Mouse (Mus musculus) ES-E14 (cell line): ENCODE measurements around the gene Lrrc18. TPM values are rescaled to one million over a fixed set of nuclear protein-coding genes. Genes with fewer than 3 reads are reported as not detected.

Source experiments
- DNase-seq: peaks from one replicate; pipeline ENCODE4 v3.0.0-alpha.2; 2013; ENCODE audit warnings: low read depth, low spot score
- H3K27ac ChIP-seq: 2 replicates; pipeline ENCODE4 v1.5.1; 2012; ENCODE audit warnings: low read depth, mild to moderate bottlenecking, low read length, moderate library complexity, mixed read lengths; ENCODE audit not compliant: poor library complexity, insufficient read depth, severe bottlenecking
- H3K36me3 ChIP-seq: 2 replicates; pipeline ENCODE4 v1.6.1; 2012; ENCODE audit warnings: mild to moderate bottlenecking, low read length, moderate library complexity, mixed read lengths; ENCODE audit not compliant: control insufficient read depth, poor library complexity, insufficient read depth, severe bottlenecking
- H3K4me1 ChIP-seq, 2 experiments: fragments of 150-350 bp in 1 of 2; sonication (generic) in 1 of 2; 2 replicates each; pipeline ENCODE4 v1.6.1; 2012; ENCODE audit warnings: low read length in 2 of 2, mild to moderate bottlenecking in 1 of 2, mixed read lengths in 1 of 2; ENCODE audit not compliant: control insufficient read depth in 2 of 2, insufficient read depth in 2 of 2, poor library complexity in 1 of 2
- H3K4me3 ChIP-seq, 2 experiments: fragments of 150-350 bp in 1 of 2; sonication (generic) in 1 of 2; 2 replicates each; pipeline ENCODE4 v1.5.1; 2012; ENCODE audit warnings: low read length in 2 of 2, low read depth in 1 of 2, mild to moderate bottlenecking in 1 of 2, mixed read lengths in 1 of 2; ENCODE audit not compliant: insufficient read depth in 1 of 2, poor library complexity in 1 of 2, severe bottlenecking in 1 of 2
- H3K9ac ChIP-seq: 2 replicates; pipeline ENCODE4 v1.6.1; 2012; ENCODE audit warnings: low read depth, mild to moderate bottlenecking, low read length, mixed read lengths; ENCODE audit not compliant: poor library complexity, insufficient read depth, severe bottlenecking
- H3K9me3 ChIP-seq: fragments of 150-350 bp; sonication (generic); 2 replicates; pipeline ENCODE4 v1.6.1; 2012; ENCODE audit warnings: low read depth, mild to moderate bottlenecking, low read length; ENCODE audit not compliant: control insufficient read depth, insufficient read depth
- CHD2 ChIP-seq: IDR thresholded peaks from 2 replicates; pipeline ENCODE4 v1.6.1; 2014; ENCODE audit warnings: mild to moderate bottlenecking, low read depth, low read length, inconsistent platforms
- HCFC1 ChIP-seq: IDR thresholded peaks from 2 replicates; pipeline ENCODE4 v1.6.1; 2012; ENCODE audit warnings: low read length, inconsistent platforms, borderline replicate concordance; ENCODE audit not compliant: insufficient read depth
- MAFK ChIP-seq: IDR thresholded peaks from 2 replicates; pipeline ENCODE4 v1.6.1; 2014; ENCODE audit warnings: mild to moderate bottlenecking, low read depth, low read length, inconsistent platforms; ENCODE audit not compliant: insufficient read depth
- ZC3H11A ChIP-seq: IDR thresholded peaks from 2 replicates; pipeline ENCODE4 v1.6.1; 2012; ENCODE audit warnings: low read depth, mild to moderate bottlenecking, inconsistent platforms, low read length, borderline replicate concordance
- ZNF384 ChIP-seq: IDR thresholded peaks from 2 replicates; pipeline ENCODE4 v1.6.1; 2012; ENCODE audit warnings: low read depth, low read length, inconsistent platforms
- in situ Hi-C, 2 experiments: fragments of 600-800 bp; cut with MboI; formaldehyde crosslinking; loops; one replicate each; pipeline ENCODE4 v1.15.1; 2025; ENCODE audit warnings: low sequenced_read_pairs in 2 of 2, inconsistent platforms in 1 of 2; ENCODE audit not compliant: unreplicated experiment in 2 of 2
- total RNA-seq: library from RNA; depleted of rRNA; stranded (reverse); fragments of 300-350 nt; gene quantifications from 2 replicates; pipeline ENCODE4 v1.2.3, GENCODE M21; 2012

Gene Lrrc18
- total RNA-seq, 1 experiment: not detected

DNA sequence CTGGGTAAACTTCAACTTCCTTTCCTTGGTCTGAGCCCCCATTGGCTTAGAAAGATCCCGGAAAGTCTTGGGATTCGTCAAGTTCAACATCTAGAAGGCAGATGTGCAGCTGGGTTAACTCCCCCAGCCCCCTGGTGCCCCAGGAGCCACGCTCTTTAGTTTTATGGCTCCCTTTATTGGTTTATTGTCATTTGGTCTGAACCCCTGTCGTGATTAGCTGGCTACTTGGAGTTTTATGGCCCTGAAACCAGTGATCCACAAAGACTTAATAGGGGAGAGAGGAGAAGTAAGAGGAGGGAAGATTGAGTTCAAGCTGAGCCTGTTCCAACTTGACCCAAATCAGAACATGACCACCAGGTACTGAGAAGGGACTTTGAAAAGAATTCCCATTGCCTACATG lies 4.5 kb upstream of the Lrrc18 start:
- H3K27ac ChIP-seq: no peak overlapping the region
- no peak for DNase-seq
- no peaks in the 10 kb centered on the region for H3K9me3 ChIP-seq
- no peak overlapping the region for H3K4me3 ChIP-seq
- H3K9ac ChIP-seq: no peak overlapping the region
- H3K4me1 ChIP-seq: no peaks in the 10 kb centered on the region
- TF ChIP-seq ZC3H11A: no peak
- no peak for TF ChIP-seq MAFK
- TF ChIP-seq HCFC1: no peak
- TF ChIP-seq ZNF384: no peak
- TF ChIP-seq CHD2: no peak
- in situ Hi-C loops: no loop called here
- H3K36me3 ChIP-seq: no peaks in the 10 kb centered on the region

DNA sequence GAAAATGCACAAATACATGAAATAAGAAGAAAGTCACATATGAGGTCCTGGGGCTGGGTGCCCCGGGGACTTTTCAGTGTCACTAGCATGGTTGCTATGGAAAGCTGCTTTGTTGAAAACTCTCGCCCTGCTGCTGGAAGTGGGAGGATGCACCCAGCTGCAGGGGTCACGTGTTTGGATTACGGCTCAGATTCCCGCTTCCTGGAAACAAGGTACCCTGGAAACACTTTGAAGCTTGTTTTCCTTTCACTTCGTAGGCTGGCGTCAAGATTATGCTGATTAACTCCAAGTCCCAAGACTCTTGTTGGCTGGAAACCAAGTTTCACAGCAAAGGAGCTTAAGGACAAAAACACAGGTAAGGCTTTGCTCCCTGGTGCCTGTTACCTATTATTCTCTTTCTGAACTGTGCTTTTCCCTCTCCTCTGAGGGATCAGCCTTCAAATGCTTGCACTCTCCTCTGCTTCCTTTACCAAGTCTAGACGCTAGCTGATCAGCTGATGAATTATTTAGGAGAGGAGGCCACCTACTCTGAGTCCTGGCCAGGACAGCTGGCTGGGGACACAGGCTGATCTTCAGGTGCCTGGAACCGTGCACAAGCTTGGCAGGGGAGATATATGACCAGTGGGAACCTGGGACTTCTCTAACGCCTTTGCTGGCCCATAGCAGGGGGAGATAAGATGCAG lies 3.9 kb downstream of the Lrrc18 start:
- Histone ChIP-seq H3K4me3 (no peak overlapping the region), H3K27ac (peak overlapping the region; percentile 94; the same call in 1 of the 2 replicates), H3K36me3 (no peaks in the 10 kb centered on the region), H3K9ac (peak overlapping the region; percentile 63), H3K4me1 (peaks cover 0 to 9% of the 10 kb centered on the region in 2 experiments; a peak in 1 of 4 replicates), H3K9me3 (no peaks in the 10 kb centered on the region)
- DNase-seq: peak; percentile 33
- TF ChIP-seq HCFC1: no peak
- TF ChIP-seq CHD2: no peak
- no peak for TF ChIP-seq ZNF384
- TF ChIP-seq ZC3H11A: no peak
- TF ChIP-seq MAFK: no peak
- in situ Hi-C loops: no loop called here

DNA sequence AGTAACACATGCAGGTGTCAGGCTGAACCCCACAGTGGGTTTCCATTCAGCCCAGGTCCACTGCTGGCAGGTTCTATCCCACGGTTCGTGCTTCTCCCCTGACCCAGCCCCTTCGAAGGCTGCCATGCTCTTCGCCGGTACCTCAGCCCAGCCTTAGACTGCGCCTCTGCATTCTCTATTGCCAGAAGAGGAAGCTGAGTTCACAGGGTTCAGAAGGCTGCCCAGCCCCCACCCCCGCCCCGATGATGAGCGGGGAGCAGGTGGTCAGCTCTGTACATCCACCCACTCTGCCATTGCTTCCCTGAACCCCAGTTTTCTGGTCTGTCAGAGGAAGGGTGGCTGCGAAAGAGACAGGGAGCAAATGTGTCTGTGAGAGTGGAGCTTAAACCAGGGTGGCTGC lies 8.3 kb downstream of the Lrrc18 start:
- Histone ChIP-seq H3K4me1 (peaks cover 0 to 15% of the 10 kb centered on the region in 2 experiments; a peak in 1 of 4 replicates), H3K36me3 (no peaks in the 10 kb centered on the region), H3K9ac (no peak overlapping the region), H3K9me3 (no peaks in the 10 kb centered on the region), H3K4me3 (no peak overlapping the region), H3K27ac (no peak overlapping the region)
- in situ Hi-C loops: no loop called here
- TF ChIP-seq ZNF384 (no peak), ZC3H11A (no peak), MAFK (no peak), CHD2 (no peak), HCFC1 (no peak)
- no peak for DNase-seq

DNA sequence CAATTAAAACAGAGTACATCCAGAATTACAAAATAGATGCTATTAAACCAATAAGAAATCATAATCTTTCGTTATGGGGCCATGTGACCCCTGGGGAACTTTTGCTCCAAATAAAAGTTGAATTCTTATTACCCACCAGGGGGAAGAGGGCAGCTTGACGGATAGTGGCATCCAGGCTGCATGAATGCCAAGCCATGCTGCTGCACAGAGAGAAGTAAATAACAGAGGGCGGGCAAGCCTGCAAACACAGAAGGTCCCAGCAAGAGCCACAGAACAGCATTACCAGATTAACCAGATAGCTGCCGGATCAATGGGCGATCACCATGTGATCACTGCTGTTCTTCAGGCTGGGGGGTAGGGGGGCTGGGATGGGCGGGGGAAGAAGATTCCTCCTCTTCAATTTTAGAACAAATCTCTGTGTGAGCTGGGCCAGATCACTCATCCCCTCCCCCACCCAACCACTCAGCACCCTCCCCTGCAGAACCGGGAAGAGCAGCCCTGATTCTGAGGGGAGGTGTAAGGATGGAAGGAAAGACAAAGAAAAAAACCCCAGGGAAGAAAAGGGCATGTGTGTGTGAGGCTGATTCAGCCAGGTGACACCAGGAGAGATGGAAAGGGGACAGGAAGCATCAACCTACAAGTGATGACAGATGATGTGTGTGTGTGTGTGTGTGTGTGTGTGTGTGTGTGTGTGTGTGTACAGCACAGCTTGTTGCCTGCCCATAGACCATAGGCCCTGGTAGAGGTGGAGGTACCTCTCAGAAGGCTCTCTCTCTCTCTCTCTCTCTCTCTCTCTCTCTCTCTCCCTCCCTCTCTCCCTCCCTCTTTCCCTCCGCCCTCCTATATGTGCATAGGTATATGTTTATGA lies 9.2 kb downstream of the Lrrc18 start:
- no peak for TF ChIP-seq ZC3H11A
- no peak for TF ChIP-seq ZNF384
- Histone ChIP-seq H3K4me3 (no peak overlapping the region), H3K4me1 (peaks cover 0 to 13% of the 10 kb centered on the region in 2 experiments; a peak in 1 of 4 replicates), H3K9me3 (no peaks in the 10 kb centered on the region), H3K36me3 (no peaks in the 10 kb centered on the region), H3K9ac (no peak overlapping the region), H3K27ac (no peak overlapping the region)
- DNase-seq: no peak
- in situ Hi-C loops: no loop called here
